Mouse (Mus musculus) liver, embryonic 14.5 days (tissue): ENCODE measurements around the gene Tent5b.

Experiments
- CTCF ChIP-seq: IDR thresholded peaks from 2 replicates; pipeline ENCODE4 v1.5.1; 2016; ENCODE audit warnings: antibody characterized with exemption, low read depth, control low read depth
- EP300 ChIP-seq: IDR thresholded peaks from 2 replicates; pipeline ENCODE4 v1.6.1; 2016; ENCODE audit warnings: antibody characterized with exemption, low read depth

DNA sequence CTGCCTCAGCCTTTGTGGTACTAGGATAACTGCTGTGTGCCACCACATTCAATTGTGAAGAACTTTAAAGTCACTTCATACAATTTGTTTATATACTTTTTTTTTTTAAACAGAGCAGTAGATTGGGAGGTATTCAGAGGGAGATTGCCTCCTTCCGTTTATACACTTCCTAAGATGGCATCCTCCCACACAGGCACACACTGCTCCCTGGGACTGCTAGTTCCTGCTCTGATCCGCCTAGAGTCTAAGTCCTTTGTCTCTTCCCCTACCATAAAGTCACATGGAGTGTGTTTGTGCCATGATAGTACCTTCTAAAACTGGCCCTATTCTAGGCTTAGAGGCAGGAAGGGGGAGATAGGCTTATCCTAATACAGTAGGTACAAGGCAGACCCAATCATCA, 41.6 kb downstream of the Tent5b start:
- no peak for TF ChIP-seq CTCF
- TF ChIP-seq EP300, result no peak
